Mouse (Mus musculus) megakaryocyte, embryonic 14.5 days (primary cell): ENCODE results near the gene 3110082I17Rik. TPM values are rescaled to one million over a fixed set of nuclear protein-coding genes. Genes with fewer than 3 reads are reported as not detected.
A peak's percentile ranks its signal among the peaks of the same experiment; 100 is the strongest.

Experiments used
- H3K27me3 ChIP-seq: replicated peaks from 2 replicates; pipeline ENCODE3; 2012; ENCODE audit warnings: inconsistent platforms
- H3K36me3 ChIP-seq: replicated peaks from 2 replicates; pipeline ENCODE3; 2012; ENCODE audit warnings: low read length, inconsistent platforms, mixed read lengths
- H3K4me1 ChIP-seq: 2 replicates; pipeline ENCODE4 v1.6.1; 2012; ENCODE audit warnings: inconsistent platforms
- H3K4me3 ChIP-seq: replicated peaks from 2 replicates; pipeline ENCODE3; 2012; ENCODE audit warnings: moderate library complexity, mild to moderate bottlenecking, inconsistent platforms
- H3K9me3 ChIP-seq: 2 replicates; pipeline ENCODE4 v1.6.1; 2012; ENCODE audit warnings: inconsistent platforms
- FLI1 ChIP-seq: IDR thresholded peaks from 2 replicates; pipeline ENCODE4 v1.6.1; 2012; ENCODE audit warnings: low read length, inconsistent platforms, mixed read lengths
- GATA1 ChIP-seq: IDR thresholded peaks from 3 replicates; pipeline ENCODE4 v1.6.1; 2012; ENCODE audit warnings: mixed read lengths, low read length, inconsistent platforms, borderline replicate concordance
- polyA plus RNA-seq: library from polyadenylated mRNA; stranded (reverse); fragments of >175 nt; gene quantifications from 2 replicates; pipeline ENCODE4 v1.2.3, GENCODE M21; 2012; ENCODE audit warnings: low replicate concordance; ENCODE audit not compliant: insufficient read depth

Gene 3110082I17Rik
- polyA plus RNA-seq, 1 experiment, result 41.2 TPM

DNA sequence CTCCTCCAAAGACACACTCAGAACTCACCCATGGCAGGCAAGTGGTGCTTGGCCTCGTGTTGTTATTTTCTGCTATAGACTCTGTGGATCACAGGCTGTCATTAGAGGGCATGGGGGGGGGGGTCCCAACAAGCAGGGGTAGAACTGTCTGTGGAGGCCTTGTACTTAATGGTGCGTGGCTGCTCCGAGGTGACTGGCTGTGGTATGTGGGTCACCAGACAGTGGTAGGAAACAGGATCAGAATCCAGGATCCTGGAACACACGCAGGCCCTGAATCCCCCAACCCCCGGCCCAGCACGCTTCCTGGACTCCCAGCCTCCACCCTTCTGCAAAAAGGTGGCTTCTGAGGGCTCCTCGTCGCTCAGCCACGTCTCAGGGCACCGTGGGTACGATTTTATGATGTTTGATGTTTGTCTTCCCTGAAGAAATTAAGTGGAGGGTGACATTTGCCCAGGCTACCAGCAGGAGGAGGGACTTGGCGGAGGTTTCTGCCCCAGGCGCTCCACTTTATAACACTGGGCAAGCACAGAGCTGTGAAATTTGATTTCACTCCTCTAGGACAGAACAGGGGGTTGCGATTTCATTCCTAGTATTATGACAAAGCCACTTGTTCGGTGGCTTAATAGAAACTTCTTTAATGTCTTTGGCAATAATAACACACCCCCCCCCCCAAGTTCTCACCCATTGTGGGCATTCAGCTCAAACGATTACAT is 126.9 kb downstream of the 3110082I17Rik start:
- Histone ChIP-seq H3K27me3 (peaks cover 9% of the 10 kb centered on the region), H3K4me1 (peaks cover 29% of the 10 kb centered on the region), H3K4me3 (no peak overlapping the region), H3K9me3 (no peaks in the 10 kb centered on the region), H3K36me3 (peaks cover 40% of the 10 kb centered on the region)
- no peak for TF ChIP-seq GATA1
- TF ChIP-seq FLI1, result no peak

GRCm38 (mm10) chr5:139332590-139333272 is 127.6 kb downstream of the 3110082I17Rik start:
- H3K4me3 ChIP-seq, result peak overlapping the region; percentile 50
- TF ChIP-seq FLI1 (no peak), GATA1 (no peak)
- no peaks in the 10 kb centered on the region for H3K9me3 ChIP-seq
- H3K36me3 ChIP-seq, result peaks cover 33% of the 10 kb centered on the region
- H3K4me1 ChIP-seq, result peaks cover 31% of the 10 kb centered on the region
- peaks cover 9% of the 10 kb centered on the region for H3K27me3 ChIP-seq

- H3K36me3 ChIP-seq, result peaks cover 24% of the 10 kb centered on the region
- H3K9me3 ChIP-seq, result no peaks in the 10 kb centered on the region
- H3K4me1 ChIP-seq, result peaks cover 41% of the 10 kb centered on the region
- H3K4me3 ChIP-seq, result peak overlapping the region; percentile 24
- no peak for TF ChIP-seq GATA1
- TF ChIP-seq FLI1, result no peak
- H3K27me3 ChIP-seq, result peaks cover 9% of the 10 kb centered on the region
Observed at GRCm38 (mm10) chr5:139331742-139332141, 128.6 kb downstream of the 3110082I17Rik start.

GRCm38 (mm10) chr5:139330766-139331165 is 129.6 kb downstream of the 3110082I17Rik start:
- no peak for TF ChIP-seq FLI1
- no peak for TF ChIP-seq GATA1

DNA sequence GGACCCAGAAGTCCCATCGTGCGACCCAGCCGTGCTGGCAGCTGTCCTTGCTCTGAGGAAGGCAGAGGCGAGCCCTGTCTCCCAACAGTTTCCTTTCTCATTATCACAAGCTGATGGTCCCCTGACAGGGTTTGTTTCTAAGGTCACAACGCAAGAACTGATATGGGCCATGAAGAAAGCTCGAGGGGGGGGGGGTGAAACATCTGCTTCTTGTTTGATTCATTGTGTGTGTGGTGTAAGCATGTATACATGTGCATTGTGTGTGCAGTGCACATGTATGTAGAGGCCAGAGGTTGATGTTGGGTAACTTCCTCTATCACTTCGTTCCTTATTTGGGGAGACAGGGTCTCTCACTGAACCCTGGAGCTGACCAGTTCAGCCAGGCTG is 132.7 kb downstream of the 3110082I17Rik start:
- Histone ChIP-seq H3K4me1 (peaks cover 67% of the 10 kb centered on the region), H3K36me3 (peaks cover 9% of the 10 kb centered on the region), H3K9me3 (no peaks in the 10 kb centered on the region), H3K4me3 (peak overlapping the region; percentile 60), H3K27me3 (peaks cover 9% of the 10 kb centered on the region)
- no peak for TF ChIP-seq FLI1
- TF ChIP-seq GATA1, result no peak

More at GRCm38 (mm10) chr5:139330766-139331165, 129.6 kb downstream of the 3110082I17Rik start:
- no peaks in the 10 kb centered on the region for H3K9me3 ChIP-seq
- H3K4me3 ChIP-seq, result no peak overlapping the region
- peaks cover 51% of the 10 kb centered on the region for H3K4me1 ChIP-seq
- H3K27me3 ChIP-seq, result peaks cover 9% of the 10 kb centered on the region
- peaks cover 14% of the 10 kb centered on the region for H3K36me3 ChIP-seq

GRCm38 (mm10) chr5:139326986-139327633 is 133.2 kb downstream of the 3110082I17Rik start:
- Histone ChIP-seq H3K27me3 (peaks cover 9% of the 10 kb centered on the region), H3K9me3 (no peaks in the 10 kb centered on the region), H3K4me1 (peaks cover 65% of the 10 kb centered on the region), H3K4me3 (peak overlapping the region; percentile 60), H3K36me3 (peaks cover 12% of the 10 kb centered on the region)
- TF ChIP-seq FLI1 (no peak), GATA1 (no peak)

DNA sequence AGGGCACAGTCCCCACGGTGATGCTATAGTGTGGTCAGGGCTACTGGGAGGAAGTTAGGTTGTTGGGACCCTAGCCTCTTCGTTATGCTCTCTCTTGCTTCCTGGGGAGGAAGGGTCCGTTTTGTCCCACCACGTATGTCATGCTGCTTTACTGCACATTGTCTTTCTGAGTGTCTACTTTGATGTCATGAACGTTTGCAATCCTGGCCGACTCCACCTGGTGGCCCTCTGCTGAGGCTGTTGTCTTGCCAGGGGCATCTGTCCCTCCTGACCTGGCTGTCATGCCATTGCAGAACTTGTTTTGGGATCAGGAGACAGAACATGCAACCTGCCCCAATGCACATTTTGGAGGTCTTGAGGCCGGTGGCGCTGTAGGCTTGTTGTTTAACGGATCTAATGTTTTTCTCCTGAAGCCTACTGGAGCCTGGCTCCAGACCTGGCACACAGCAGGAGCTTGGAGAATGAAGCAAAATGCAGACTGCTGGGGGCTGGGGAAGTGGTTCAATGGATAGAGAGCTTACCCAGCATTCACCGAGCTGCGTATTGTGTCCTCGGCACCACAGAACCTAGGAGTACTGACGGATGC is 134.1 kb downstream of the 3110082I17Rik start:
- H3K4me3 ChIP-seq, result peak overlapping the region; percentile 97
- H3K9me3 ChIP-seq, result no peaks in the 10 kb centered on the region
- peaks cover 58% of the 10 kb centered on the region for H3K4me1 ChIP-seq
- H3K27me3 ChIP-seq, result peaks cover 9% of the 10 kb centered on the region
- peaks cover 14% of the 10 kb centered on the region for H3K36me3 ChIP-seq
- TF ChIP-seq GATA1 (no peak), FLI1 (no peak)

DNA sequence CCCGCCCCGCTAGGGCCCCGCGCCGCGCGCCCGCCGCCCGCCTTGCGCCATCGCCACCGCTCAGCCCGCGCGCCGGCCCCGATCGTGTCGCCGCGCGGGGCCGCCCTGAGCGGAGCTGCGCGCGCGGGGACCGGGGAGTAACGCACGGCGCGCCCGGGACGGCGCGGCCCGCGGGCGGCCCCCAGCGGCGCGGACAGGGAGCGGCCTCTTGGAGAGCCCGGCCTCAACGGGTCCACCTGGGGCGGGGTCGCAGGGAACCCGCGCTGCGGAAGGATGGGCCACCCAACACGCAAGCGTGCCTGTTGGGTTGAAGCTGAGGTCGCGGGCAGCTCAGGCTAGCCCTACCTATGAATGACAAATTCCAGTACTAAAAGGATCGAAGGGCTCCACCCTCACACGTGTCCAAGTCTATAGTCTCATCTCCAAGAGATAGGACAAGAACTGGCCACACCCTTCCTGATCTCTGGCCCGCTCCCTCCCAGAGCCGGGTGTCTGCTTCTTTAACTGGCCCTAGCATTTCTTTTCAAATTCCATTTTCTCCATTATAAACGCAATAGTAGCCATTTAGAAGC is 134.8 kb downstream of the 3110082I17Rik start, which contains the start of gene Adap1:
TSS of gene Adap1 (minus strand) at position 228 of the 572 bp plus-strand sequence.
- Histone ChIP-seq H3K9me3 (no peaks in the 10 kb centered on the region), H3K36me3 (peaks cover 22% of the 10 kb centered on the region), H3K4me1 (peaks cover 65% of the 10 kb centered on the region), H3K27me3 (peaks cover 9% of the 10 kb centered on the region), H3K4me3 (peak within 1 kb of the TSS; percentile 97)
- no peak for TF ChIP-seq GATA1
- TF ChIP-seq FLI1, result no peak

DNA sequence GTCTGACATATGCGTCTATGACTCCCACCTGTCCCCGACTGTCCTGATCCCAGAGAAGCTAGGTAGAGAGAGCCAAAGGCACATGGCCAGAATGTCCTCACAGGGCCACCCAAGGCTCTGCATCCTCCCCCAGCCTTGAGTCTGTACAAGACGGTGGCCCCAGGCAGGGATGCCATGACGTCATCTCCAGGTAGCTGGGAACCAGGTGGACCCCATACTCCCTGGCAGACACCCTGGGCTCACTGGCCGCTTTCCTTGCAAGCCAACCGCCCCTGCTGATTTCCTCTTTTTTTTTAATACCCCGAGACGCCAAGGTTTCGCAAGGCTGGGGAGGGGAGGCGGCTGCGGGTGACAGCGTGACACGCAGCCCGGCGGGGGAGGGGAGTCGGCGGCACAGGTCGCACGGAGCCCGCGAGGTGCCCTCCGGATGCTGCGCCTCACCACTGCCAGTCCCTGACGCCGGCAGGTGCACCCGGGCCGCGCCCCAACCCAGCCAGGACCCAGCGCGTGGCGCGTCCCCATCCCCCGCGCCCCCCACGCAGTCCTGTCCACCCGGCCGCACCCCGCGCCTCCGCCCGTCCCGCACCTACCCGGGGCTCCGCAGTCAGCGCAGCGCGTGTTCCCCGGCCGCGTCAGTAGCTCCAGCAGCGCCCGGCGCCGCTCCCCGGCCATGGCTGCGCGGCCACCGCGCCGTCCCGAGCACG is 135.5 kb downstream of the 3110082I17Rik start:
- Histone ChIP-seq H3K27me3 (peaks cover 5% of the 10 kb centered on the region), H3K9me3 (no peaks in the 10 kb centered on the region), H3K4me3 (peak overlapping the region; percentile 97), H3K4me1 (peaks cover 71% of the 10 kb centered on the region), H3K36me3 (peaks cover 28% of the 10 kb centered on the region)
- TF ChIP-seq FLI1 (no peak), GATA1 (no peak)
